Mouse (Mus musculus) layer of hippocampus, adult 2 months (tissue): Measurements from ENCODE around the gene Lgals4. TPM values are rescaled to one million over a fixed set of nuclear protein-coding genes. Genes with fewer than 3 reads are reported as not detected.
A peak's percentile ranks its signal among the peaks of the same experiment; 100 is the strongest.
"Not testable (repeated sequence)": the region's sequence is repeated elsewhere in the genome, so short reads cannot be mapped to it uniquely, and the experiment has no call there.

ENCODE experiments used
- DNase-seq, 2 experiments: peaks; one replicate each; pipeline ENCODE4 v3.0.0; 2022; ENCODE audit warnings: low spot score in 2 of 2
- H3K27ac ChIP-seq: fragments of 200-600 bp; 2 replicates; pipeline ENCODE4 v1.8.1; 2022
- H3K4me3 ChIP-seq: fragments of 200-600 bp; 2 replicates; pipeline ENCODE4 v1.8.1; 2022; ENCODE audit warnings: mild to moderate bottlenecking
- CTCF ChIP-seq: fragments of 200-600 bp; conservative IDR thresholded peaks from 2 replicates; pipeline ENCODE4 v1.8.1; 2022; ENCODE audit warnings: antibody characterized with exemption, mild to moderate bottlenecking, moderate library complexity
- total RNA-seq, 2 experiments: library from RNA; stranded (reverse); gene quantifications; 2 replicates each; pipeline ENCODE4 v1.2.3; 2021

Lgals4 gene
- total RNA-seq, 2 experiments from 2014 or later: 4.4 to 6.8 TPM

GRCm38 (mm10) chr7:28866769-28867507 lies 33.3 kb downstream of the Lgals4 start:
- Histone ChIP-seq H3K27ac (no peak overlapping the region), H3K4me3 (no peak overlapping the region)
- no peak for DNase-seq
- TF ChIP-seq CTCF: no peak

- H3K4me3 ChIP-seq: peak overlapping the region; percentile 36; the same call in 1 of the 2 replicates
- not testable (repeated sequence) for H3K27ac ChIP-seq
- DNase-seq: peak; percentile 17 to 73
- peak; percentile 82 for TF ChIP-seq CTCF
These were observed 34.1 kb downstream of the Lgals4 start for GRCm38 (mm10) chr7:28867508-28868340.

GRCm38 (mm10) chr7:28870901-28871664 lies 37.4 kb downstream of the Lgals4 start:
- H3K27ac ChIP-seq: no peak overlapping the region
- H3K4me3 ChIP-seq: no peak overlapping the region
- TF ChIP-seq CTCF: no peak
- no peak for DNase-seq

GRCm38 (mm10) chr7:28874565-28874964 lies 40.9 kb downstream of the Lgals4 start:
- no peak overlapping the region for H3K27ac ChIP-seq
- H3K4me3 ChIP-seq: no peak overlapping the region
- no peak for TF ChIP-seq CTCF
- no peak for DNase-seq

GRCm38 (mm10) chr7:28876099-28876498 lies 42.4 kb downstream of the Lgals4 start:
- TF ChIP-seq CTCF: no peak
- no peak overlapping the region for H3K4me3 ChIP-seq
- no peak overlapping the region for H3K27ac ChIP-seq
- DNase-seq: no peak

GRCm38 (mm10) chr7:28877155-28877554 lies 43.5 kb downstream of the Lgals4 start:
- DNase-seq: no peak
- no peak for TF ChIP-seq CTCF
- H3K27ac ChIP-seq: no peak overlapping the region
- H3K4me3 ChIP-seq: no peak overlapping the region

GRCm38 (mm10) chr7:28877856-28878255 lies 44.2 kb downstream of the Lgals4 start:
- no peak overlapping the region for H3K4me3 ChIP-seq
- no peak for TF ChIP-seq CTCF
- H3K27ac ChIP-seq: no peak overlapping the region
- no peak for DNase-seq

GRCm38 (mm10) chr7:28879606-28880005 lies 46.0 kb downstream of the Lgals4 start:
- H3K4me3 ChIP-seq: no peak overlapping the region
- no peak for DNase-seq
- H3K27ac ChIP-seq: no peak overlapping the region
- no peak for TF ChIP-seq CTCF

- no peak for DNase-seq
- Histone ChIP-seq H3K27ac (no peak overlapping the region), H3K4me3 (no peak overlapping the region)
- no peak for TF ChIP-seq CTCF
These were observed 46.9 kb downstream of the Lgals4 start for GRCm38 (mm10) chr7:28880554-28880953.

GRCm38 (mm10) chr7:28881199-28881598 lies 47.5 kb downstream of the Lgals4 start, which contains the start of gene Capn12:
Capn12 (plus strand) TSS chr7:28881422.
- no peak for TF ChIP-seq CTCF
- no peak within 1 kb of the TSS for H3K27ac ChIP-seq
- no peak within 1 kb of the TSS for H3K4me3 ChIP-seq
- DNase-seq: no peak

- TF ChIP-seq CTCF: no peak
- no peak overlapping the region for H3K27ac ChIP-seq
- H3K4me3 ChIP-seq: no peak overlapping the region
- no peak for DNase-seq
These were observed 49.4 kb downstream of the Lgals4 start for GRCm38 (mm10) chr7:28883039-28883438.

- H3K4me3 ChIP-seq, H3K27ac ChIP-seq, DNase-seq: not testable (repeated sequence)
These were observed 50.0 kb downstream of the Lgals4 start for GRCm38 (mm10) chr7:28883704-28884103.

- Histone ChIP-seq H3K4me3 (no peak overlapping the region), H3K27ac (no peak overlapping the region)
- no peak for TF ChIP-seq CTCF
- DNase-seq: no peak
These were observed 52.8 kb downstream of the Lgals4 start for GRCm38 (mm10) chr7:28886486-28886885.
